Mouse (Mus musculus): ENCODE measurements around the gene Gm11077. TPM values are rescaled to one million over a fixed set of nuclear protein-coding genes. Genes with fewer than 3 reads are reported as not detected.

Gene Gm11077
- polyA plus RNA-seq, 1 experiment = not detected

GRCm38 (mm10) chr6:140732971-140733640 is 4.0 kb downstream of the Gm11077 start:
- Histone ChIP-seq H3K4me3 (replicated peaks) (no peak overlapping the region), H3K9me3 (peaks cover 13% of the 10 kb centered on the region), H3K36me3 (replicated peaks; ENCODE audit: low read length) (no peaks in the 10 kb centered on the region), H3K27me3 (replicated peaks) (peaks cover 3% of the 10 kb centered on the region), H3K4me1 (no peaks in the 10 kb centered on the region)
- TF ChIP-seq GATA1 (IDR thresholded peaks at IDR 0.05; ENCODE audit: borderline replicate concordance, low read length) (no peak), FLI1 (IDR thresholded peaks at IDR 0.05; ENCODE audit: low read length) (no peak)

- Histone ChIP-seq H3K27me3 (replicated peaks) (peaks cover 3% of the 10 kb centered on the region), H3K9me3 (peaks cover 11% of the 10 kb centered on the region), H3K4me3 (replicated peaks) (no peak overlapping the region), H3K4me1 (no peaks in the 10 kb centered on the region), H3K36me3 (replicated peaks; ENCODE audit: low read length) (no peaks in the 10 kb centered on the region)
- TF ChIP-seq GATA1 (IDR thresholded peaks at IDR 0.05; ENCODE audit: borderline replicate concordance, low read length) (no peak), FLI1 (IDR thresholded peaks at IDR 0.05; ENCODE audit: low read length) (no peak)
Observed at GRCm38 (mm10) chr6:140733641-140733986, 4.5 kb downstream of the Gm11077 start.

- no peak for TF ChIP-seq FLI1 (IDR thresholded peaks at IDR 0.05; ENCODE audit: low read length)
- TF ChIP-seq GATA1 (IDR thresholded peaks at IDR 0.05; ENCODE audit: borderline replicate concordance, low read length) = no peak
- Histone ChIP-seq H3K36me3 (replicated peaks; ENCODE audit: low read length) (no peaks in the 10 kb centered on the region), H3K4me1 (no peaks in the 10 kb centered on the region), H3K9me3 (no peaks in the 10 kb centered on the region), H3K4me3 (replicated peaks) (no peak overlapping the region), H3K27me3 (replicated peaks) (no peaks in the 10 kb centered on the region)
Observed at GRCm38 (mm10) chr6:140745586-140745985, 16.5 kb downstream of the Gm11077 start.

- Histone ChIP-seq H3K27me3 (replicated peaks) (no peaks in the 10 kb centered on the region), H3K4me3 (replicated peaks) (no peak overlapping the region), H3K4me1 (no peaks in the 10 kb centered on the region), H3K36me3 (replicated peaks; ENCODE audit: low read length) (no peaks in the 10 kb centered on the region), H3K9me3 (no peaks in the 10 kb centered on the region)
- TF ChIP-seq GATA1 (IDR thresholded peaks at IDR 0.05; ENCODE audit: borderline replicate concordance, low read length) = no peak
- TF ChIP-seq FLI1 (IDR thresholded peaks at IDR 0.05; ENCODE audit: low read length) = no peak
Observed at GRCm38 (mm10) chr6:140747591-140747990, 18.5 kb downstream of the Gm11077 start.

- H3K27me3 ChIP-seq (replicated peaks) = no peaks in the 10 kb centered on the region
- no peaks in the 10 kb centered on the region for H3K9me3 ChIP-seq
- H3K4me1 ChIP-seq = no peaks in the 10 kb centered on the region
- no peaks in the 10 kb centered on the region for H3K36me3 ChIP-seq (replicated peaks; ENCODE audit: low read length)
- no peak overlapping the region for H3K4me3 ChIP-seq (replicated peaks)
- no peak for TF ChIP-seq FLI1 (IDR thresholded peaks at IDR 0.05; ENCODE audit: low read length)
- TF ChIP-seq GATA1 (IDR thresholded peaks at IDR 0.05; ENCODE audit: borderline replicate concordance, low read length) = no peak
Observed at GRCm38 (mm10) chr6:140750371-140751080, 21.4 kb downstream of the Gm11077 start.

- no peaks in the 10 kb centered on the region; the same call in 1 of the 2 replicates for H3K4me1 ChIP-seq
- H3K4me3 ChIP-seq (replicated peaks) = no peak overlapping the region
- no peaks in the 10 kb centered on the region for H3K36me3 ChIP-seq (replicated peaks; ENCODE audit: low read length)
- TF ChIP-seq GATA1 (IDR thresholded peaks at IDR 0.05; ENCODE audit: borderline replicate concordance, low read length) (no peak), FLI1 (IDR thresholded peaks at IDR 0.05; ENCODE audit: low read length) (no peak)
- no peaks in the 10 kb centered on the region for H3K27me3 ChIP-seq (replicated peaks)
- peaks cover 2% of the 10 kb centered on the region for H3K9me3 ChIP-seq
Observed at GRCm38 (mm10) chr6:140766365-140766764, 37.3 kb downstream of the Gm11077 start.

- Histone ChIP-seq H3K27me3 (replicated peaks) (no peaks in the 10 kb centered on the region), H3K4me3 (replicated peaks) (no peak overlapping the region), H3K4me1 (no peaks in the 10 kb centered on the region; the same call in 1 of the 2 replicates), H3K36me3 (replicated peaks; ENCODE audit: low read length) (no peaks in the 10 kb centered on the region), H3K9me3 (peaks cover 4% of the 10 kb centered on the region)
- TF ChIP-seq GATA1 (IDR thresholded peaks at IDR 0.05; ENCODE audit: borderline replicate concordance, low read length) (no peak), FLI1 (IDR thresholded peaks at IDR 0.05; ENCODE audit: low read length) (no peak)
Observed at GRCm38 (mm10) chr6:140767237-140767636, 38.2 kb downstream of the Gm11077 start.

- Histone ChIP-seq H3K9me3 (peaks cover 4% of the 10 kb centered on the region), H3K4me3 (replicated peaks) (no peak overlapping the region), H3K36me3 (replicated peaks; ENCODE audit: low read length) (no peaks in the 10 kb centered on the region), H3K27me3 (replicated peaks) (no peaks in the 10 kb centered on the region), H3K4me1 (no peaks in the 10 kb centered on the region; the same call in 1 of the 2 replicates)
- TF ChIP-seq FLI1 (IDR thresholded peaks at IDR 0.05; ENCODE audit: low read length) (no peak), GATA1 (IDR thresholded peaks at IDR 0.05; ENCODE audit: borderline replicate concordance, low read length) (no peak)
Observed at GRCm38 (mm10) chr6:140768180-140768579, 39.1 kb downstream of the Gm11077 start.

- H3K27me3 ChIP-seq (replicated peaks) = no peaks in the 10 kb centered on the region
- H3K9me3 ChIP-seq = peaks cover 4% of the 10 kb centered on the region
- H3K4me3 ChIP-seq (replicated peaks) = no peak overlapping the region
- no peaks in the 10 kb centered on the region; the same call in 1 of the 2 replicates for H3K4me1 ChIP-seq
- TF ChIP-seq FLI1 (IDR thresholded peaks at IDR 0.05; ENCODE audit: low read length) (no peak), GATA1 (IDR thresholded peaks at IDR 0.05; ENCODE audit: borderline replicate concordance, low read length) (no peak)
- no peaks in the 10 kb centered on the region for H3K36me3 ChIP-seq (replicated peaks; ENCODE audit: low read length)
Observed at GRCm38 (mm10) chr6:140768859-140769640, 40.0 kb downstream of the Gm11077 start.

Data from megakaryocyte, embryonic 14.5 days (primary cell).